Mouse (Mus musculus) 3134 (cell line): ENCODE measurements around the gene Scyl1.
A peak's percentile ranks its signal among the peaks of the same experiment; 100 is the strongest.

ENCODE experiments used
- DNase-seq: peaks from one replicate; pipeline ENCODE4 v3.0.0-alpha.2; 2011; ENCODE audit warnings: low spot score; ENCODE audit not compliant: insufficient read length; ENCODE audit errors: extremely low read depth

The Scyl1 gene

DNA sequence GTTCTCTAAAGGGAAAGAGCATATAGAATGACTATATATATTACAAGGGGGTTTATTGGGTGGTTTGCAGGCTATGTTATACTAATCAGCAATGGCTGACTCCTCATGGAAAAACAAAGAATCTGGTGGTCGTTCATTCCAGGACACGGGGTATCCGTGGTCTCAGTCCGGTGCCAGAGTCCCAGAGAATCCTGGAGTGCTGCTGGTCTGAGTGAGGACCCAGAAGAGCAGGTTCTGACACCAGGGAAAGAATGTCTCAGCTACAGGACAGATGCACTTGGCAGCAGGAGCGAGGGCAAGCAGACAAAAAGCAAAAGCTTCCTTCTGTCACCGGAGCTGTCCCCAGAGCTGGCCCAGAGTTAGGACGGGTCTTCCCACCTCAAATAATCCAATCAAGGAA is 17.4 kb upstream of the Scyl1 start:
- DNase-seq: no peak

- no peak for DNase-seq
Measured at GRCm38 (mm10) chr19:5787920-5788319, 16.7 kb upstream of the Scyl1 start.

DNA sequence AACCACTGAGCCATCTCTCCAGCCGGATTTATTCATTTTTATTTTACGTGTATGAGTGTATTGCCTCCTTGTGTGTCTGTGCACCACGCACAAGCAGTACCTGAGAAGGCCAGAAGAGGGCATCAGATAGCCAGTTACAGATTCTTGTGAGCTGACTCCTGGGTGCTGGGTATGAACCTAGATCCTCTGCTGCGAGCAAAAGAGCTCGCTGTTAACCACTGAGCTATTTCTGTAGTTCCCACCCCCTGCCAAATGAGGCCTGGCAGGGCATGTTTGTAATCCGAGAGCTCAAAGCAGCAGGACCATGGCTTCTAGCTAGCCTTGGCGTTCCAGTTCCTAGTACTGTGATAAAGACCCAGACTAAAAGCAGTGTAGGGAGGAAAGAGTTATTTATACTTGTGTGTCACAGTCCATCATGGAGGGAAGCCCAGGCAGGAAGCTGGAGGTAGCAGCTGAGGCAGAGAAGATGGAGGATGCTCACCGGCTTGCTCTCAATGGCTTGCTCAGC is 16.0 kb upstream of the Scyl1 start:
- DNase-seq: peak; percentile 79

- DNase-seq: peak; percentile 77
Measured at GRCm38 (mm10) chr19:5786441-5787114, 15.4 kb upstream of the Scyl1 start.

GRCm38 (mm10) chr19:5784958-5785577 is 13.8 kb upstream of the Scyl1 start:
- no peak for DNase-seq

DNA sequence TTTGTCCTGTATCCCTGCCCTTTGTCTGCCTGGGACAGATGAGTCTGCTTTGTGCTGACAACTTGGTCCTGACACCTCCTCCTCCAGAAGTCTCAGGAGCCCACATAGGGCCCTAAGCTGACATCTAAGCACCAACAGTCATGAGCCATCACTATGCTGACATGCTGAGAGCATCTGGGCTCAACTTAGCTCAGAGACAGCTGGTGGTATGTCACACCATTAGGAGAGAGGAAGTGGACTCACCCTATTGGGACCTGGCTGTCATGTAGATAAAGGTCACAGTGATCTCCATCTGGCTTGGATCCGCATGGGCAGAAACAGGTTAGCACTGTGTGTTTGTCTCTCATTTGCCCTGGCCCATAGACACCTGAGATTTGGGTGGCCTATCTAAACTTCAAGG is 10.9 kb upstream of the Scyl1 start:
- no peak for DNase-seq

DNA sequence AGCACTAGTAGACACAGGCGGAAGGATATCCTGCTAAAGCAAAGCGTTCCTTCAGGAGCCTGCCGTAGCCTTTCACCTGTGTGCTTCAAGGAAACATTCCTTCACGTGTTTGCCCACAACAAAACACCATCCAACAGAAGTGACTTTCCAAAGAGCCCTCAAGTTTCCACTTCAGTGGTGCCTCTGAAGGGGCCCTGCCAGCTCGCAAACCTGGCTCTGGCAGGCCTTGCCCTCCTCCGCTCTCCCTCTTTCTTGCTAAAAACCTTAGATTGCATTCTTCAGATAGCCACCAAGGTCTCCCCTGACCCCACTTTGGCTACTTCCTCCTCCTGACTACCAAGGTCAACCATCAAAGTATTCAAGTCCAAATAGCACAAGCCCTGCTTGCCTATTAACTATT is 10.3 kb upstream of the Scyl1 start:
- DNase-seq: no peak

DNA sequence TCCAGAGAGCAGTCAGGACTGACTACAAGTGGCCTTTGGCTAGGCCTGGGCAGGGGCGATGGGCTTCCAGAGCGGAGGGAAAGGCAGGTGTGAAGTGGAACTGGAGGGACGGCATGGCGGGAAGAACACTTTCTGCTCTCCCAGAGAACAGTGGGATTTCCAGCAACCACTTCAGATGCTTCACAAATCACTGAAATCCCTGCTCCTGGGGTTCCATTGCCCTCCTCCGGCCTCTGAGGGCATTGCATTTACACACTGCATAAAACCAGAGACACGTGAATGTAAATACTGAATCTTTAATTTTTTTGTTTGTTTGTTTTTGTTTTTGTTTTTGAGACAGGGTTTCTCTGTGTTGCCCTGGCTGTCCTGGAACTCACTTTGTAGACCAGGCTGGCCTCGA is 9.0 kb upstream of the Scyl1 start:
- peak; percentile 68 for DNase-seq

DNA sequence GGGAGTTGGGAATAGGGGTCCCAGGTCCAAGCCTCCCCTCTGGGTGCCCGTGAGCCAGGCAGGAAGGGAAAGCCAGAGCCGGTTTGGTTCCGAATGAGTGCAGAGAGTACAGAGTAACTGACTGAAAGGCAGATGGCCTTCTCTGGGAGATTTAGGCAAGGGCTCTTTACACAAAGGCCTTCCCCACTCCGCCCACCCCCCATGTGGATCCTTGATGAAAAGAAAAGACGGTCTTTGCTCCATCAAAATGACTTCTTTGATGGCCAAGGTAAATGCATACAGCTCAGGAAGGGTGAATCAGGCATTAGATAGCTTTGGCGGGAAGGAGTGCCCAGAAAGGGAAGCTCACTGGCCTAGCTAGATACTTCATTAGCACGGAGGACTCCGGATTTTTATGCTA is 7.1 kb upstream of the Scyl1 start:
- no peak for DNase-seq

DNA sequence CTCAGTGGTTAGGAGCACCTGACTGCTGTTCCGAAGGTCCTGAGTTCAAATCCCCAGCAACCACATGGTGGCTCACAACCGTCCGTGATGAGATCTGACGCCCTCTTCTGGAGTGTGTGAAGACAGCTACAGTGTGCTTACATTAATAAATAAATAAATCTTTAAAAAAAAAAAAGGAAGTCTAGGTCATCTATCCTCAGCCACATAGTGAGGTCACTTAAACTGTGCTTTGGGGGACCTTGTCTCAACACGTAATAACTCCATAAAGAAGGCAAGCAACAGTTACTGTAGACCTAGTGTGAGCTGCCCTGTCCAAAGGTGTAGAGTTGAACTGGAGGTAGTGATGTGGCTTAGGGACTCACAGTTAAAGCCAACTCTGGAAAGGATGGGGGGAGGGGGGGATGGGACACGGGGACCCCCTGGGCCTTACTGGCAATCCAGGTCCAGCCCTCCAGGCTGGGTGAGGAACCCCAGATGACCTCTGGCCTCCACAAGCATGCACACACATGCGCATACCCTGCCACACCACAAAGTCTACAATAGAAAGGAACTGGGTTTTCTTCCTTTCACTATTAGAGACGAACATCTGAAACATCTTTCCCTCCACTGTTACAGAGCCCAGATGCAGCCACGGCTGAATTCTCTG is 6.3 kb upstream of the Scyl1 start:
- DNase-seq: no peak

- DNase-seq: no peak
Measured at GRCm38 (mm10) chr19:5770311-5770710, 908 bp downstream of the Scyl1 start.

- DNase-seq: no peak
Measured at GRCm38 (mm10) chr19:5767271-5767670, 3.9 kb downstream of the Scyl1 start.

DNA sequence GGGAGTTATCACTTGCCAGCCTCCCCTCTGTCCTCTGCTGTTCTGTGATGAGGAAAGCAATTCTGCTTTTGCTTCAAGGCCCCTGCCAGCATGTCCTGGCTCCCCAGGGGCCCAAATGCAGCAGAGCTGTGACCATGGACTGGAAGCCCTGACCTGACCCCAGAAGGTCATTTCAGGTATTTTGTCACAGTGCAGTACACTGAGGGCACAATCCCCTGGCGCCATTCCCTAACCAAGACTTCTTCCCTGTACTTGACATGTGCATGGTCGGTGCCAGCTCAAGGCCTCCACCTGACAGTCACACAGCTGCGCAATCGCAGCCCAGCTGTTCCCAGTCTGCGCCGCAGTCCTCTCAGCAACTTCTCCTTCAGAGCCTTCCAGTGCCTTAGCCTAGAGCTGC is 8.1 kb downstream of the Scyl1 start:
- DNase-seq: no peak

GRCm38 (mm10) chr19:5758878-5759403 is 12.3 kb downstream of the Scyl1 start:
- no peak for DNase-seq

DNA sequence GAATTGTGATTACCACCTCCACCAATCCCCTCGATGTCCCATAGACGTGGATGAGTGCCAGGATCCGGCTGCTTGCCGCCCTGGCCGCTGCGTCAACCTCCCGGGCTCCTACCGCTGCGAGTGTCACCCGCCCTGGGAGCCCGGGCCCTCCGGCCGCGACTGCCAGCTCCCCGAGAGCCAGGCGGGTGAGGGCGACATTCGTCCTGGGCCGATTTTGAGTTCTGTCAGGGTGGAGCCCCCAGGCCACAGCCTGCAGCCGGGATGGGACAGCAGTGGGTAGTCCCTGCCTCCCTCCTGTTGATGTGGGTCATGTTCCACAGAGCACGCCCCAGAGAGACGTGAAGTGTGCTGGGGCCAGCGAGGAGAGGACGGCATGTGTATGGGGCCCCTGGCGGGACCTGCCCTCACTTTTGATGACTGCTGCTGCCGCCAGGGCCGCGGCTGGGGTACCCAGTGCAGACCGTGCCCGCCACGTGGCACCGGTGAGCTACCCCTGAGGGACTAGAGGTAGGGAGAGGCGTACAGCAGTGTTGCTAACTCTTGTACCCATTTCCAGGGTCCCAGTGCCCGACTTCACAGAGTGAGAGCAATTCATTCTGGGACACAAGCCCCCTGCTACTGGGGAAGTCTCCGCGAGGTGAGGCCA is 14.1 kb downstream of the Scyl1 start:
- DNase-seq: no peak

- no peak for DNase-seq
Measured at GRCm38 (mm10) chr19:5756321-5756985, 14.8 kb downstream of the Scyl1 start.

GRCm38 (mm10) chr19:5751742-5752141 is 19.5 kb downstream of the Scyl1 start:
- DNase-seq: no peak

GRCm38 (mm10) chr19:5750951-5751350 is 20.3 kb downstream of the Scyl1 start:
- DNase-seq: no peak

GRCm38 (mm10) chr19:5749476-5749875 is 21.7 kb downstream of the Scyl1 start:
- DNase-seq: peak; percentile 76

DNA sequence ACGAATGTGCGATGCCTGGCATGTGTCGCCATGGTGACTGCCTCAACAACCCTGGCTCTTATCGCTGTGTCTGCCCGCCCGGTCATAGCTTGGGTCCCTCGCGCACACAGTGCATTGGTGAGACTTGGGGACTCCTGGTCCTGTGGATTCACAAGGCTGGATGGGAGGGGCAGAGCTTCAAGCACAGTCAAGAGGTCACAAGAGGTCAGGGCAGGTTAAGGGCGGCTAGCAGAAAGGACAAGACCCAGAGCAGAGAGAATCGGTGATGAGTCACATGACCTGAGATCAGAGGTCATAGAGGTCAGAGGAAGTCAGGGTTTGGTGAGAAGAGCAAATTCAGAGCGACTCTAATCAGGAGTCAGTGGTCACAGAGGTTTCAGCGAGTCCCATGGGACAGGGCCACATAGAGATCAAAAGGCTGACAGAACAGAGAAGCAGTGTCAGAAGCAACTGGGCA is 24.3 kb downstream of the Scyl1 start:
- no peak for DNase-seq
